Mouse (Mus musculus): Measurements from ENCODE around the gene Cep128.

- no peak for TF ChIP-seq CTCF (IDR thresholded peaks at IDR 0.05; ENCODE audit: control insufficient read depth, insufficient read depth, insufficient read length)
- no peak for TF ChIP-seq MAX (IDR thresholded peaks at IDR 0.05)
- TF ChIP-seq MYOG (IDR thresholded peaks at IDR 0.05; ENCODE audit: control insufficient read depth, extremely low read depth, insufficient read length): no peak
Measured at GRCm38 (mm10) chr12:91050593-91051325, 333.4 kb downstream of the Cep128 start.
